Mouse (Mus musculus): Measurements from ENCODE around the gene Chmp2a.
"Not testable (repeated sequence)": the region's sequence is repeated elsewhere in the genome, so short reads cannot be mapped to it uniquely, and the experiment has no call there.

Chmp2a gene

DNA sequence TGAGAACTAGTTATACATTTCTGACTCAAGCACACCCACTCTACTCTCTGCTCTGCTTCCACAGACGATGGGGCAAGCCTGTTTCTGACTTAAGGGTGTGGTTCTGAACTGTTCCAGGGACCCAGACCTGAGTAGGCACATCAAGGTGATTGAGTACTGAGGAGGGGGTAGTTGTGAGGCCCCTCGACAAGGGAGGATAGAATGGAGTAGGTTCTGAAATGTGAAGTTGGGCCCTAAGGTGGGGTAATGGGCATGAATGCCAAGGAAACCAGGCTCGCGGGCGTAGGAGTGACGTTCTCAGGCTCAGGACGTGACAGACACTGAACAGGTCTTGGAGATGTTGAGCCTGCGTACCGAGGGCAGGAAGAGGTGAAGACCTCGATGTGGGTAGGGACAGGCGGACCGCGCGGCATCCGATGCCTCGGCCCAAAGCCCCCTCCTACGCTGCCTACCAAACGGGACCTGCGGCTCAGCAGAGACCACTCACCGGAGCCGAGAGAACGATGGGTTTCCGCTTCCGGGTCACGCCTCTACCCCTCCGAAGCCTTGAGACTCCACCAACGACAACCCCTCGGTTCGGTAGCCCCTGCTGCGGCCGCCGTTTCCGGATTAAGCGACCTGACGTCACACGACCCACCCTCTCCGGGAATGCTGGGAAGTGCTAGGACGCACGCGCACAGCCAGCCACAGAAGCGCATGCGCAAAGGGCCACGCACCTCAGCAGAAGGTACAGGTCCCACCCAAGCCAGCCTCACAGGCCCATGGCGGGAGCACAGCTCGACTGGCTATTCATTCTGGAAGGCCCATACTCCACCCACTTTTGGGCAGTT lies at the start of gene Chmp2a:
Gene Chmp2a, minus strand, starts transcription at position 660 of the 830 bp plus-strand sequence.
- peak; percentile 97 to 99 for DNase-seq (ENCODE audit: low spot score in 2 of 2)

GRCm38 (mm10) chr7:13072293-13072692 lies 37.7 kb upstream of the Chmp2a start:
- no peak for DNase-seq (ENCODE audit: low spot score in 2 of 2)

GRCm38 (mm10) chr7:13063399-13063798 lies 28.8 kb upstream of the Chmp2a start:
- DNase-seq (ENCODE audit: low spot score in 2 of 2), result not testable (repeated sequence)

DNA sequence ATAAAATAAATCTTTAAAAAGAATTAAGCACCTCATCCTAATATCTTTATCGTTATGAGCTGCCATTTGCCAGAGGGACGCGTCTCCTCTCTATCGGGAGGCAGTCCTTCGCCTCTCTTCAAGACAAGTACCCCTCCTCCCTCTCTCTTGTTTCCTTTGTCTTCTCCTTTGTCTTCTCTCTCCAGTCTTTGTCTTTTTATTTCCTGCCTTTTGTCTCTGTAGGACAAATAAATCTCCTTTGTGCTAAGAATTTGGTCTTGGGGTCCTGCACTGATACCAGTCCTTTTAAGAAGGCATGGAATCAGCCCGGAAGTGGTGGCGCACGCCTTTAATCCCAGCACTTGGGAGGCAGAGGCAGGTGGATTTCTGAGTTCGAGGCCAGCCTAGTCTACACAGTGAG lies 24.9 kb upstream of the Chmp2a start:
- no peak for DNase-seq (ENCODE audit: low spot score in 2 of 2)

- no peak for DNase-seq (ENCODE audit: low spot score in 2 of 2)
Observed at GRCm38 (mm10) chr7:13056913-13057700, 22.5 kb upstream of the Chmp2a start.

GRCm38 (mm10) chr7:13054287-13055010 lies 19.8 kb upstream of the Chmp2a start, which contains the start of gene Mzf1:
Gene Mzf1 (minus strand): TSS chr7:13054764.
- DNase-seq (ENCODE audit: low spot score in 2 of 2), result peak; percentile 95 to 96

DNA sequence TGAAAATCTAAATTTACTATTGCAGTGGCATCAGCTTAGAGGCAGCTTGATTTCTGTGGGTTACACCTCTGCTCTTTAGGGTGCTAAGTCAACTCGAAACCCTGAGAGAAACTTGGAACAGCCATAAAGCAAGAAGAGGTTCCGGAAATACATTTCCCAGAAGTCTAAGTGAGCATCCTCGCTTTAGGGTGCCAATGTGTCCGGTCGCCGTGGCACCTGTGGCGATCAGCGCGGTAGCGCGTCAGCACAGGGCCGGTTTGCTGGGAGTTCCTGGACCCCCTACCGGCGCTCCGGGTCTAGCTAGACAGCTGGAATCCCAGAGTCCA lies 19.3 kb upstream of the Chmp2a start:
- DNase-seq (ENCODE audit: low spot score in 2 of 2), result no peak

DNA sequence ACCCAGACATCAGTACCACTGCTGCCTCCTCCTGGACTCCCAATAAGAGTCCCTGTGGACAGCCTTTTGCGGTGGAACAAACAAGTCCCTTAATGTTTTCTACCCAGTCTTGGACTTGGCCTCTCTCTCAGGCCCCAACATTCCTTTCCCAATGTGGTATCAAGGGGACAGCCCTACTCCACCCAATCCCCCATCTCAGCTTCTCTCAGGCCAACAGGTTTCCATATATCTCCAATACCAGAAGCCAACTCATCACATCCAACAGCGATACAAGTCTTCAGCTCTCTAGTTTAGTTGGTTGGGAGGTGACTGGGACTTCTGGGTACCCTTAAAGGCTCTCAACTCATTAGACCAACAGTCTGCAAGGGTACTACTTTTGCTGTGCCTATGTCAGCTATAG lies 18.9 kb upstream of the Chmp2a start:
- DNase-seq (ENCODE audit: low spot score in 2 of 2), result no peak

DNA sequence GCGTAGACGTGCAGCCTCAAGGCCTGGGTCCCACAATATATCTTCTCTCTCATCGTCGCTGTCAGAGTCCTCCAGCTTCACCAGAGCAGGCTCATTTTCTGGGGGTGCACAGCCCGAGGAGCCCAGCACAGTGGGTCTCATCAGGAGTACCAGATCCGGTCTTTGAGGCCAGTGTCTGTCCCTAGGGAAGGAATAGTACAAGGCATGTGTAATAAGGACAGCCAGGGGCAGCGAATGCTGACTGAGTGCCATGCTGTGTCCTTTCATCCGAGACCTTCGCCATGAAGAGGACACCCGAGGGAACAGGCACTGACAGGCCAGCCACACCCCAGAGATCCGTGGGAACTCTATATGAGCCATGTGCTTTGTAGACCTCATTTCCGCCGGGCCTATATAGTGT lies 18.4 kb upstream of the Chmp2a start:
- DNase-seq (ENCODE audit: low spot score in 2 of 2), result no peak

DNA sequence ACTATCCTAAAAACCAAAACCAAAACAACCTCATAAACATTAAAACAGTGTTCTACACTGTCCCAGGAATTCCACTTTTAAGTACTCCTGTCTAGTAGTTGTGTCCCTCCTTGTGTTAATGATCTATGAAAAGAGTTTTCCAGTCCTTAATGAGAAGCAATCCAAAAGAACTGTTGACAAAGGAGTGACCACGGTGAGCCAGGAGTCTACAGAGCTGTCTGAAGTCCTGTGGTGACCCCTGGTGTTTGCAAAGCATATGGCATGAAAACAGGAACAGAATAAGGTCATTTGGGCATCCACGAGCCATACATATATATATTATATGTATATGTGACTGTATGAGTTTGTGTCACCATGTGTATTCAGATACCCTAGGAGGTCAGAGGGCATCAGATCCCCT lies 11.5 kb upstream of the Chmp2a start:
- DNase-seq (ENCODE audit: low spot score in 2 of 2), result no peak

DNA sequence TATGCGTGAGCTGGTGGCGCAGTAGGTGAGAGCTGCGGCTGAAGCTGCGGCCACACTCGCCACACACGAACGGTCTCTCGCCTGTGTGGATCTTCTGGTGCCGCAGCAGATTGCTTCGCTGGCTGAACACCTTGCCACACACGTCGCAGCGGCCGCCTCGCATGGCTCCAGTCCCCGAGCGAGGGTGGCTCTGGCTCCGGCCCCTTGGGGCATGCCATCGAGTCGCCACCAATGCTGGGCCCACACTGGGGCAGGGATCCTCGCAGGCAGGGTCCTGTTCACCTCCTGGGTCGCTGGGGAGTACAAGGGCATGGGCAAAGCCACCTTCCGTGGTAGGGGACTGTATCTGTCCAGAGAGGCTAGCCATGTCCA lies 9.6 kb upstream of the Chmp2a start:
- DNase-seq (ENCODE audit: low spot score in 2 of 2), result no peak

GRCm38 (mm10) chr7:13043445-13044253 lies 9.0 kb upstream of the Chmp2a start:
- no peak for DNase-seq (ENCODE audit: low spot score in 2 of 2)

DNA sequence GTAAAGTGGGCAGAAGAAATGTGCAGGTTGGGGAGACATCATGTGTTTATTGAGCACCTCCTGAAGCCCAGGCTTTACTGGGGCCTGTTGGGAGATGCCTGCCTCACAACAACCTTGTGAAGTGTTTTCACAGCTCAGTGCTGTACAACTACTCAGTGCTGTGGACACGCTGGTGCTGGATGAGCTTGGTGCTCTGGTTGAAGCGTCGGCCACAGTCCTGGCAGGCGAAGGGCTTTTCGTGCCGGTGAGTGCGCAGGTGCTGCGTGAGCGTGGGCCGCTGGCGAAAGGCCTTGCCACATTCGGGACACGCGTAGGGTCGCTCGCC lies 8.5 kb upstream of the Chmp2a start:
- DNase-seq (ENCODE audit: low spot score in 2 of 2), result no peak

GRCm38 (mm10) chr7:13042511-13042910 lies 7.9 kb upstream of the Chmp2a start:
- DNase-seq (ENCODE audit: low spot score in 2 of 2), result no peak

- DNase-seq (ENCODE audit: low spot score in 2 of 2), result no peak
Observed at GRCm38 (mm10) chr7:13041256-13041655, 6.6 kb upstream of the Chmp2a start.

DNA sequence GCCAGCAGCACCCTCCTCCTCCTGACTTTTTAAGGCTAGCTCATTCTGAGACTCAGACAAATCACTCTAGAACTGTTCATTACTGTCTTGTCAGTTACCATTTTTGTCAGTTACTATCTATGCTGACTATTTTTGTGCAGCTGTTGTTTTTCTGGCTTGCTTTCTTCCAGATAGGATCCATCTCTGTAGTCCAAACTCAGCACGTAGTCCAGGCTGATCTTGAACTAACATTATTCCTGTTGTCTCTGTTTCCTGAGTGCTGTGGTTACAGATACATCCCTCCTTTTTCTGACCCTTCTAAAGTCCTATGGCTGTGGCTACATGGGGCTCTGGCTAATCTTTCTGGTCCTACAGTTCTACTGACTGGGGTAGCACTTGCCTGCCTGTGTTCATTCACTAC lies 4.6 kb upstream of the Chmp2a start:
- no peak for DNase-seq (ENCODE audit: low spot score in 2 of 2)

GRCm38 (mm10) chr7:13038621-13039169 lies 4.1 kb upstream of the Chmp2a start:
- no peak for DNase-seq (ENCODE audit: low spot score in 2 of 2)

DNA sequence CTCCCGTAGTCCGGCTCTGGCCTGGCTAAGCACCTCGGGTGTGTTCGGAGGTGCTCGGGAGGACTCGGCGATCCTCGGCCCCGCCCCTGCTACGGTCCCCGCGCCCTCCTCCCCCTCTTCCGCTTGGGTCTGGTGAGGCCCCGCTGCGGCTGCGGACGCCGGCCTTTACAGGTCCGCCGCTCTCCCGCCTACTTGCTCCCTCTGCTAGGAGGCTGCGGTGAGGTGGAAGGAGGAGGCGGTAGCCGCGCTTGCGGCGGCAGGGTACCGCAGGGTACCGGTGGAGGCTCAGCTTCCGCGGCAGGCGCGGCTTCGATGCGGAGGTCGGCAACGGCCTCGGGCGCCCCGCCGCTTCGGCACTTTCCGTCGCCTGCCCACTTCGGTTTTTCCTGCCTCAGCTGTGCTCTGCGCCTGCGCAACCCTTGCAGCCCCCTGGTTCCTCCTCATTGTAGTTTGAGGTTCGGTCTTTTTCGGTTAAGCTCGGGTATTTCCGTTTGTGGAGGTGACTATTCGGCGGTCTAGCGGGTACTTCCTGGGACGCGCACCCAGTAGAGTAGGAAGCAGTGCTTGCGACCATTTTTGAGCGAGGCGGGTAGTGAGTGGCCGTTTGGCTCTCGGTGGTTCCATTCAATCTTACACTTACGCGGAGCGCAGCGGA lies 3.4 kb upstream of the Chmp2a start, which contains the start of gene Ube2m:
Gene Ube2m, minus strand, starts transcription at position 375 of the 655 bp plus-strand sequence.
- DNase-seq (ENCODE audit: low spot score in 2 of 2), result peak; percentile 99 to 100

DNA sequence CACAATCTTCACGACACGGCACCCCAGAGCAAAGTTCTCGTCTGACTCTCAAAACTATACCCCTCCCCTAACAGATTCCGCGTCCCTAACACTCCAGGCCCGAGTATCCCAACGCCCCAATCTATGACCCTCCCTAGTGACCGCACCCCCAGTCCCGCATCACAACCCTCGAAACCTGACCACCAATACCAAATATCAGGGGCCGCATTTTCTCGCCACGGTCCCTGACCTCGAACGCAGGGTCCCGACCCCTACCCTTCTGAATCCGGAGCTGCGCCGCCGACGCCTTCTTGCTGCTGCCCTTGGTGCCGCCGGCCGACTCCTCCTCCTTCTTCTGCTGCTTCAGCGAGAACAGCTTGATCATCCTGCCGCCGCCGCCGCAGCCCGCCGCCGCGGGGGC lies 2.8 kb upstream of the Chmp2a start:
- DNase-seq (ENCODE audit: low spot score in 2 of 2), result no peak

GRCm38 (mm10) chr7:13036806-13037205 lies 2.2 kb upstream of the Chmp2a start:
- no peak for DNase-seq (ENCODE audit: low spot score in 2 of 2)
